Mouse (Mus musculus) hematopoietic multipotent progenitor cell, adult 10-12 weeks (in vitro differentiated cells): ENCODE results near the gene Erfe. TPM values are rescaled to one million over a fixed set of nuclear protein-coding genes. Genes with fewer than 3 reads are reported as not detected.

Source experiments
- polyA plus RNA-seq: library from polyadenylated mRNA; stranded (reverse); fragments of >175 nt; gene quantifications from 2 replicates; pipeline ENCODE4 v1.2.3, GENCODE M21; 2012; ENCODE audit warnings: low replicate concordance

Gene Erfe
- polyA plus RNA-seq = 0.17 and 0.82 TPM in 2 replicates

DNA sequence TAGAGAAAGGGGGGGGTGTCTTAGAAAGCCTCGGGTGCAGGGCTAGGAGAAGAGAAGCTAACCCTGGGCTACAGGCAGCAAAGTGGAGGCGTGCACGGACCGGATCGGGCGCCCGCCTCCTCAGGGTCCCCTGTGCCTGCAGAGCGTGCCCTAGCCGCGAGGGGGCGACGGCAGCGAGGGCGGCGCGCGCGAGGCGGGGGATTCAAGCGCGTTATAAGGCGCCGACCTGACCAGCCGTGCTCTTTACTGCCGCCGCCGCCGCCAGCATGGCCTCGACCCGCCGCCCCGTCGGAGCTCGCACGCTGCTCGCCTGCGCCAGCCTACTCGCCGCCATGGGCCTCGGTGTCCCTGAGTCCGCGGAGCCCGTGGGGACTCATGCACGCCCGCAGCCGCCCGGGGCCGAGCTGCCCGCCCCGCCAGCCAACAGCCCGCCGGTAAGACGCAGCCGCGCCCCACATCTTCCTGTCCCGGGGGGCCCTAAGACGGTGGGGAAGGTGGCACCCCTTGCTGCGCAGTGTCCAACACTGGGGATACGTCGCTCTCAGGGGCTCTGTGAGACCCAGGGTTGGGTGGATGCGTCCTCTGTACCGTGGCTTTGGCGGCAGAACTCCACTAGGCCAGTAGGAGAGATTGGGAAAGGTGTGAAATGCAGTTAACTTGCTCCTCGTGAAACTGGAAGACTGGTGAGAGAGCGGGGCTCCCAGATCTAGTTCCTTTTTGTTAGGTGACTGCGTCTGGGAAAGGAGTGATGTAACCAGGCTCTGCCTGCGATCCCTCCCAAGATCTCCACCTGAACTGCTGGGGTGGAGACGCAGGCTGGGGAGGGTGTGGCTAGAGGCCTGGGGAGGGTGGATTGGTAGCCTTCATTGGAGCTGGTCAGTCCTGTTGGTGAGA is at the start of gene Erfe:
Erfe (plus strand) TSS at position 216 of the 894 bp plus-strand sequence.

DNA sequence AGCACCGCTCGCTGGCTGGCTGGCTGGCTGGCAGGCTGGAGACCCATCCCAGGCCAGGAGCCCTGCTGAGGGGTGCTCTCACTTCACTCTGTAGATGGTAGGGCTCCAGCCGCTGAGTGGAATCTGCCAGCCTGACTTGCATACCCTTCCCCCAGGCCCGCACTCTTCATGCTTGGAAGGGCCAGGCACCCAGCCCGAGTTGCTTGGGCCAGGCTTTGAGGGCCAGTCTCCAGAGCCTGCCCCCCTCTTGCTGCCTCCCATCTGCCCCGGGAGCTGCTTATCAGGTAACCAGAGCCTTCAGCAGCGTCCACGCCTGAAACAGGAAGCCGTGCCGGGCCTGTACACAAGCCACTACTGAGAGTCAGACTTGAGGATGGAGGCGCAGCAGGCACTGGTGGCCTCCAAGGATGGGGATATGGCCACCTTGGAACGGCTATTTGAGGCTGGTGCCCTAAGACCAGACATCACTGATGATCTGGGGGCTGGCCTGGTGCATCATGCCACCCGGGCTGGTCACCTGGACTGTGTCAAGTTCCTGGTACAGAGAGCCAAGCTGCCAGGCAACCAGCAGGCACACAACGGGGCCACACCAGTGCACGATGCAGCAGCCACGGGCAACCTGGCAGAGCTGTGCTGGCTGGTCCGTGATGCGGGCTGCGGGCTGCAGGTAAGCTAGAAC is 44.3 kb upstream of the Erfe start, which contains the start of gene Espnl:
Espnl (plus strand) TSS at position 316 of the 679 bp plus-strand sequence.

GRCm38 (mm10) chr1:91350841-91351240 is 15.4 kb upstream of the Erfe start, which contains the start of gene Klhl30:
Gene Klhl30 (plus strand): TSS chr1:91351016.

DNA sequence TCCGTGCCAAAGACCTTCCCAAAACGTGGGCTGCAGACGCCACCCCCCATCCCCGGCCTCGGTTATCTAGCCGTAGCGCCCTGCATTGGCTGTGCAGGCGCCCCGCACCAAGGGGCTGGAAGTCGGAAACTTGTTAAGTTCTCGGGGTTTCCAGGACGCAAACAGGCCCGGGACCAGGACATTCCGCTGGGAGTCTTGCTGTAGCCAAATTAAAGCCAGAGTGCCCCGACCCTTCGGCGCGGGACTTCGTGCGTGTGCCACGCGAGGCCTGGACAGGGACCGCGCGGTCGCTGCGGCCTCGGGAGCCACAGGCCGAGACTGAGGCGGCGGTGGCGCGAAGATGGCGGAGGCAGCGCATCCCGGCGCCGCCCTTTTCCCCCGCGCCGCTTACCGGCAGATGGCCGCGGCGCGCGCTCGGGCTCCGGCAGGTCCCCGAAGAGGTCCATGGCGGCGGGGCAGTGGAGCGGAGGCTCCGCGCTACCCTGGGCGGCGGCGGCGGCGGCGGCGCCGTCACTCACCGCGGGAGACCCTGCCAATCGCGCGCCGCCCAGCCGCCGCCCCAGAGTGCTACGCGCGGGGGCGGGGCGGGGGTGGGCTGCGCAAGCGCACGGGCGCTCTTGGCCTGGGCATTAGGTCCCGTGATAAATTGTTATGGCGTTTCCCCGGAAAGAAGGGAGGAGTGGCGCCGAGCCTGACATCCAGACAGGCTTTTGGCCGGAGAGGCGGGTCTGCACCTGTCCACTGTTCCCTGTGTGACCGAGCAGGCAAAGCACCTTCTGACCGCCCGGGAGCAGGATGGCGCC is 32.2 kb downstream of the Erfe start, which contains the start of gene Ilkap:
Ilkap (minus strand) TSS at position 556 of the 803 bp plus-strand sequence.

GRCm38 (mm10) chr1:91413898-91414594 is 47.8 kb downstream of the Erfe start, which contains the start of gene Hes6:
Gene Hes6 (minus strand): TSS chr1:91414038.

Other genes with a start within 250 kb of the Erfe start
- gene Rbm44, start 221.3 kb upstream of the Erfe start, polyA plus RNA-seq = 0.04 TPM in 1 of 2 replicates, not detected in the other
- gene Ramp1, start 186.6 kb upstream of the Erfe start, polyA plus RNA-seq = 21.5 and 38.6 TPM in 2 replicates
- gene Ube2f, start 116.1 kb upstream of the Erfe start, polyA plus RNA-seq = 9.9 and 12.8 TPM in 2 replicates
- 32.1 and 32.8 TPM in 2 replicates for gene Scly, start 68.1 kb upstream of the Erfe start, polyA plus RNA-seq
- 0.10 TPM in 1 of 2 replicates, not detected in the other for gene Espnl, start 44.4 kb upstream of the Erfe start, polyA plus RNA-seq
- gene Klhl30, start 15.4 kb upstream of the Erfe start, polyA plus RNA-seq = 0.38 and 0.74 TPM in 2 replicates
- gene Ilkap, start 32.4 kb downstream of the Erfe start, polyA plus RNA-seq = 42.0 and 90.1 TPM in 2 replicates
- gene Hes6, start 47.6 kb downstream of the Erfe start, polyA plus RNA-seq = 70.1 and 134 TPM in 2 replicates
- 6.4 and 7.2 TPM in 2 replicates for gene Per2, start 92.9 kb downstream of the Erfe start, polyA plus RNA-seq
- 9.4 and 10.3 TPM in 2 replicates for gene Traf3ip1, start 128.2 kb downstream of the Erfe start, polyA plus RNA-seq
- 11.3 and 19.6 TPM in 2 replicates for gene Asb1, start 174.1 kb downstream of the Erfe start, polyA plus RNA-seq